Mouse (Mus musculus): ENCODE results near the gene Gm49383. TPM values are rescaled to one million over a fixed set of nuclear protein-coding genes. Genes with fewer than 3 reads are reported as not detected.

The Gm49383 gene
- polyA plus RNA-seq (2012; ENCODE audit: insufficient read depth, insufficient read length, missing spikeins) = 2.2 TPM in 1 of 2 replicates, not detected in the other

DNA sequence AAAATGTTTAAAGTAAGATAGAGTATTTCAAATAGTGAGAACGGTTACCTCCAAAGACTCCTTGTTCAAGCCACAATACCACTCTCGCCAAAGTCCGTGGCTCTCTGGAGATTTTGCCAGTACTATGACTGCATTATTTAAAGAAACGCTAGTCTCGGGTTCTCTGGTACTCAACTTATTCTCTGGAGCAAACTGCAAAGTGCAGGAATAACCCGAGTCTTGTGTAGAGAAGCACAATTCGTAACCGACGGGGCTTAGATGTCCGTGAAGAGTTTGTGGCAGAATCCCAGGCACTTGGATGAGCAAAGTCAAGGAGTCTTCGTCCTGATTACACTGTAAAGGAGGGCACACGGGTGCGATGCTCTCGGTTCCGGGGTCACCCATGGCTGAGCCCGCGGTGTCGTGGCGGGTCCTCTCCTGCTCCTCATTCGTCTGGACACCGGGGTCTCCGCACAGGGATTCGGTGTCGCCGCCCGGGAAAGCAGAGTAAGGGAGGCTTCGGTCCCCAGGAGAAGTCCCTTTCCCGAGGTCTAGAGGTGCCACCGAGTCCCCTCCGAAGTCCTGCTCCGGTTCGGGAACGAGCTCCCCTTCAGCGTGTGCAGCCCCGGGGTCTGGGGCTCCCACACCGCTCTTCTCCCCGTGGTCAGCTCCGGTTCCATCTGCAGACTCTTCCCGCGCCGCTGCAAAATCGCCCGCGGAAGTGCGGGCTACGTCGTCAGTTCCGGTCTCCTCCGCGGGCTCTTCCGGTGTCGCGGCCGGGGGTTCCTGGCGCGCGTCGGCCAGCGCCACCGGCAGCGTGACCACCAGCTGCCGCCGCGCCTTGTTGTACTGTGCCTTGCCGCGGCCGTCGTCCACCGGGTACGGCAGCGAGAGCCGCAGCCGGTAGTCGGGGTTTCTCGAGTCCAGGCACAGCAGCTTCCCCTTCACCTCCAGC is at the start of gene Gm49383:
Gene Gm49383 (minus strand): TSS at position 661 of the 934 bp plus-strand sequence.
- peak within 1 kb of the TSS; percentile 74 for H3K27ac ChIP-seq (replicated peaks; ENCODE audit: low read depth, low read length)
- H3K4me1 ChIP-seq (ENCODE audit: control insufficient read depth, insufficient read depth, insufficient read length, low read length) = peaks cover 5% of the 10 kb centered on the region; the same call in 1 of the 2 replicates
- H3K4me3 ChIP-seq (ENCODE audit: insufficient read depth, low read depth, low read length) = peak within 1 kb of the TSS; percentile 91

DNA sequence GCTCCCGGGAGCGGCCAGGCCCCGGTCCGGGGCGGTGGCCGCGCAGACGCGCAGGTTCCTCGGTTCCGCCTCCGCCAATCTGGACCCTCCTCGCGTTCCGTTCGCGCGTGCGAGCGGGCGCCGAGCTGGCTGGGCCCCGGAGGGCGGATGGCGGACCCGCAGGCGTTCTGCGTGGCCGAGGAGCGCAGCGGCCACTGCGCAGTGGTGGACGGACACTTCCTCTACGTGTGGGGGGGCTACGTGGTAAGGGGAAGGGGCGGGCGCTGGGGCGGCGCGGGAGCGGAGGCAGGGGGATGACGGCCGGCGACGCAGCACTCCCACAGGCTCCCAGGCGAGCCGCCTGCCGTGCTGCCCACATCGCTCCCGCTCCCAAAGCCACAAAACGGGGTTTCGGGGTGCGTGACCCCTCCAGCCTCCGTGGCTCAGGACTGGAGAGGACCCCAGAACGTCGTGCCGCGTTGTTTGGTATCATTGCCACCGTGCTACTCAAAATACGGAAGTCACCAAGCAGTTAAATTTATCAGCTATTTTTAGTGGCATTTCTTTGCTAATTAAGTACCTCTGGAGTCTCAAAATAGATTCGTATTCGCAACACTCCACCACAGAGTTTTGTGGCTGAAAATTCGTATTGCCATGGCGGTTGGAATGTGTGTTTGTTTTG is 45.0 kb upstream of the Gm49383 start:
- Histone ChIP-seq H3K4me3 (ENCODE audit: insufficient read depth, low read depth, low read length) (peak overlapping the region; percentile 91), H3K4me1 (ENCODE audit: control insufficient read depth, insufficient read depth, insufficient read length, low read length) (no peaks in the 10 kb centered on the region), H3K27ac (replicated peaks; ENCODE audit: low read depth, low read length) (peak overlapping the region; percentile 57; the same call in 1 of the 2 replicates)

- no peak overlapping the region; the same call in 1 of the 2 replicates for H3K27ac ChIP-seq (replicated peaks; ENCODE audit: low read depth, low read length)
- H3K4me1 ChIP-seq (ENCODE audit: control insufficient read depth, insufficient read depth, insufficient read length, low read length) = no peaks in the 10 kb centered on the region
- peak overlapping the region; percentile 91 for H3K4me3 ChIP-seq (ENCODE audit: insufficient read depth, low read depth, low read length)
Measured at GRCm38 (mm10) chr12:69241405-69241770, 44.5 kb upstream of the Gm49383 start.

- peak within 1 kb of the TSS; percentile 57 for H3K27ac ChIP-seq (replicated peaks; ENCODE audit: low read depth, low read length)
- H3K4me3 ChIP-seq (ENCODE audit: insufficient read depth, low read depth, low read length) = peak within 1 kb of the TSS; percentile 91
- H3K4me1 ChIP-seq (ENCODE audit: control insufficient read depth, insufficient read depth, insufficient read length, low read length) = no peaks in the 10 kb centered on the region
Measured at GRCm38 (mm10) chr12:69240876-69241275, 44.0 kb upstream of the Gm49383 start, which contains the start of gene Klhdc1. Gene Klhdc1 (plus strand): TSS chr12:69241176.

GRCm38 (mm10) chr12:69238284-69238683 is 41.4 kb upstream of the Gm49383 start:
- no peak overlapping the region for H3K4me3 ChIP-seq (ENCODE audit: insufficient read depth, low read depth, low read length)
- no peaks in the 10 kb centered on the region for H3K4me1 ChIP-seq (ENCODE audit: control insufficient read depth, insufficient read depth, insufficient read length, low read length)
- H3K27ac ChIP-seq (replicated peaks; ENCODE audit: low read depth, low read length) = no peak overlapping the region

DNA sequence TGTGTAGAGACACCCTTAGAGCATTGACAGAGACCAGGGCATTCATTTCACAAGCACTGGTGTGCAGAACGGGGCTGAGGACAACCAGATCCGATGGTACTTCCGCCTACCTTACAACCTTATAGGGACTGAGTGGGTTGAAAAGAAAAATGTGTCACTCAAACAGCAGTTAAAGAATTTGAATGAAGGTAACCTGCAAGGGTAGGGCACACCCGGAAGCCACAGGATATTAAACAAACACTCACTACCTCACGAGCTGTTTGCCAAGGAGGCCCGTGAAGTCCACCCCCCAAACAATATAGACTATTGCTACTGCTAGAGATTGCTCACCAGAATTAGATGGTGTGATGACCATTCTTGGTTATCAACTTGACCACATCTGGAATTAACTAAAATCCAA is 38.9 kb upstream of the Gm49383 start:
- Histone ChIP-seq H3K4me1 (ENCODE audit: control insufficient read depth, insufficient read depth, insufficient read length, low read length) (no peaks in the 10 kb centered on the region), H3K4me3 (ENCODE audit: insufficient read depth, low read depth, low read length) (no peak overlapping the region), H3K27ac (replicated peaks; ENCODE audit: low read depth, low read length) (no peak overlapping the region)

DNA sequence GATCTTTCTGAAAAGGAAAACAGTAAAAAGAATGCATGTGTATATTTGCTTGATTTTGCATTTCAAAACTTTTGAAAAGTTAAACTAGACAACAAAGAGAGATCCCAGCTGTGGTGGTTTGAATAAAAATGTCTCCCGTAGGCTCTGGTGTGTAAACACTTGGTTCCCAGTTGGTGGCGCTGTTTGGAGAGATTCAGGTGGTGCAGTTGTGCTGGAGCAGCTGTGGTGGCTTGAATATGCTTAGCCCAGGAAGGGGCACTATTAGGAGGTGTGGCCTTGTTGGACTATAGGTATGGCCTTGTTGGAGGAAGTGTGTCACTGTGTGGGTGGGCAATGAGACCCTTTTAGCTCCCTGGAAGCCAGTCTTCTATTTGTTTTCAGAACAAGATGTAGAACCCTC is 32.3 kb upstream of the Gm49383 start:
- H3K27ac ChIP-seq (replicated peaks; ENCODE audit: low read depth, low read length) = no peak overlapping the region
- H3K4me3 ChIP-seq (ENCODE audit: insufficient read depth, low read depth, low read length) = no peak overlapping the region
- no peaks in the 10 kb centered on the region for H3K4me1 ChIP-seq (ENCODE audit: control insufficient read depth, insufficient read depth, insufficient read length, low read length)

- no peaks in the 10 kb centered on the region for H3K4me1 ChIP-seq (ENCODE audit: control insufficient read depth, insufficient read depth, insufficient read length, low read length)
- peak within 1 kb of the TSS; percentile 50 for H3K27ac ChIP-seq (replicated peaks; ENCODE audit: low read depth, low read length)
- H3K4me3 ChIP-seq (ENCODE audit: insufficient read depth, low read depth, low read length) = peak within 1 kb of the TSS; percentile 75
Measured at GRCm38 (mm10) chr12:69227776-69228466, 31.0 kb upstream of the Gm49383 start, which contains the start of gene Pole2. Gene Pole2 (minus strand): TSS chr12:69228195.

GRCm38 (mm10) chr12:69220613-69221277 is 23.8 kb upstream of the Gm49383 start:
- no peaks in the 10 kb centered on the region for H3K4me1 ChIP-seq (ENCODE audit: control insufficient read depth, insufficient read depth, insufficient read length, low read length)
- no peak overlapping the region for H3K4me3 ChIP-seq (ENCODE audit: insufficient read depth, low read depth, low read length)

GRCm38 (mm10) chr12:69216587-69216986 is 19.7 kb upstream of the Gm49383 start:
- H3K4me1 ChIP-seq (ENCODE audit: control insufficient read depth, insufficient read depth, insufficient read length, low read length) = no peaks in the 10 kb centered on the region; the same call in 1 of the 2 replicates
- H3K27ac ChIP-seq (replicated peaks; ENCODE audit: low read depth, low read length) = no peak overlapping the region
- H3K4me3 ChIP-seq (ENCODE audit: insufficient read depth, low read depth, low read length) = no peak overlapping the region

More at GRCm38 (mm10) chr12:69220613-69221277, 23.8 kb upstream of the Gm49383 start:
- H3K27ac ChIP-seq (replicated peaks; ENCODE audit: low read depth, low read length) = no peak overlapping the region

GRCm38 (mm10) chr12:69215000-69215785 is 18.3 kb upstream of the Gm49383 start:
- Histone ChIP-seq H3K4me1 (ENCODE audit: control insufficient read depth, insufficient read depth, insufficient read length, low read length) (no peaks in the 10 kb centered on the region; the same call in 1 of the 2 replicates), H3K4me3 (ENCODE audit: insufficient read depth, low read depth, low read length) (no peak overlapping the region), H3K27ac (replicated peaks; ENCODE audit: low read depth, low read length) (no peak overlapping the region)

- no peaks in the 10 kb centered on the region; the same call in 1 of the 2 replicates for H3K4me1 ChIP-seq (ENCODE audit: control insufficient read depth, insufficient read depth, insufficient read length, low read length)
- H3K27ac ChIP-seq (replicated peaks; ENCODE audit: low read depth, low read length) = no peak overlapping the region
- H3K4me3 ChIP-seq (ENCODE audit: insufficient read depth, low read depth, low read length) = no peak overlapping the region
Measured at GRCm38 (mm10) chr12:69214393-69214792, 17.5 kb upstream of the Gm49383 start.

GRCm38 (mm10) chr12:69213186-69213777 is 16.4 kb upstream of the Gm49383 start:
- no peaks in the 10 kb centered on the region; the same call in 1 of the 2 replicates for H3K4me1 ChIP-seq (ENCODE audit: control insufficient read depth, insufficient read depth, insufficient read length, low read length)
- no peak overlapping the region for H3K27ac ChIP-seq (replicated peaks; ENCODE audit: low read depth, low read length)
- H3K4me3 ChIP-seq (ENCODE audit: insufficient read depth, low read depth, low read length) = no peak overlapping the region

Measured in brown adipose tissue, adult 24 weeks (tissue).